Mouse (Mus musculus) lung, postnatal 4 days (tissue): Measurements from ENCODE around the gene Kctd2.

Source experiments
- DNase-seq, 2 experiments: peaks; one replicate each; pipeline ENCODE4 v3.0.0; 2021

Kctd2 gene

DNA sequence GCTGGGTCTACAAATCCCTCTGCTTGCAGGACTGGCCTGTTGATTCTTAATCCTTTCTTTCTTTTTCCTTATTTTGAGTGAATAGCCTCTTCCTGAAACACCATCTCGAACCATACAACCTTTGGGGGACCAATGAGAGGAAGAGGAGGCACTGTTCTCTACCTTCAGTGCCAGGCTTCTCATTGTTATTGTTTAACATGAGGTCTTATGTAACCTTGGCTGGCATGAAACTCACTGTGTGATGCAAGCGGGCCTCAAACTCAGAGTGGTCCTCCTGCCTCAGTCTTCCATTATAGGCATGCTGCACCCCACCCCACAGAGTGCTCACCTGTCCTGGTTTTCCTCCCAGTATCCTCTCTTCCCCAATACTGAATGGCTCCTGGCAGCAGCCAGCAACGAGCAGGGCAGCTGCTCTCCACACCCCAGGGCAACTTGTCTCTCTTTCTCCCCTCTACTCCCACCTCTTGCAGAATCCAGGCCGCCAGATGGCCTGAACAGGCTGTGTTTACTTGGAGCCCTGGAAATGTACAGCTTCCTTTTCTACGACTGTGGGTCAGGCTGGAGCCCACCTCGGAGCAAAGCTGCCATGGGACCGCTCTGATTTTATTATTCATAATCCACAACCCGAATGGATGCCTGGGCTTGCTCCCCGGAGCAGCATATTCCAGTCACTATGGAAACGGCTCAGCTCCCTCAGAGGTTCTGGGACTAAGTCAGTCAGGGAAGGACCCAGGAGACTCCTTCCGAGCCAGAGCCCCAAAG, 19.1 kb upstream of the Kctd2 start:
- no peak for DNase-seq

DNA sequence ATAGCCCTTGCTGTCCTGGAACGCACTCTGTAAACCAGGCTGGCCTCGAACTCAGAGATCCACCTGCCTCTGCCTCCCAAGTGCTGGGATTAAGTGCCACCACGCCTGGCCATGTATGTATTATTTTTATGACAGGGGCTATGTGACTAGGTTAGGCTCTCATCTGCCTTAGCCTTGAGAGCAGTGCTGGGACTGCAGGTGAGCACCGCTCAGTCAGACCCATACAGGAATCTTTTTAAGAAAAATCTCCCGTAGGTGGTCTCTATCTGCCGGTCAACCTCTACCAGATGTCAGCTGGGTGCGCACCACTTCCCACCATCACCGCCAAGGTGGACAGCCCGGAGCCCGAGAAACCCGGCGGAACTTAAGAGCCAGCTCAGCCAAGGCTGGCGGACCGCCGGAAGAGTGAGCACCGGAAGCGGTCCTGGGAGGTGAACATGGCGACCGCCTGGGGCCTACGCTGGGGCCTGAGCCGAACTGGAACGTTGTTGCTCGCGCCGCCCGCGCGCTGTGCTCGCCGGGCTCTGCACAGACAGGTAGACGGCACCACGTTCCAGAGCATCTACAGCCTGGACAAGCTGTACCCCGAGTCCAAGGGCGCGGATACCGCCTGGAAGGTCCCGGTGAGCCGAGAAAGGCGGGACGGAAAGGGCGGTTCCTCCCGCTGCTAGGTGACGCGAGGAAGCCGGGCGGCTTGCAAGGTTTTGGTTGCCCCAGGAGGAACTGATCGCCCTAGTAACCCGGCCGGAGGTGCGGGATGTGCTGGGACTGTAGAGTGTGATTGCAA, 16.4 kb upstream of the Kctd2 start, which contains the start of gene Mrpl58:
Gene Mrpl58, plus strand, starts transcription at position 415 of the 787 bp plus-strand sequence.
- DNase-seq = peak; percentile 90 to 91

- DNase-seq = peak in 1 of 2 experiments; percentile 18
Observed at GRCm38 (mm10) chr11:115405723-115406122, 14.2 kb upstream of the Kctd2 start.

GRCm38 (mm10) chr11:115406858-115407401, 13.0 kb upstream of the Kctd2 start:
- peak in 1 of 2 experiments; percentile 24 for DNase-seq

GRCm38 (mm10) chr11:115408266-115408920, 11.5 kb upstream of the Kctd2 start:
- DNase-seq = peak in 1 of 2 experiments; percentile 34

GRCm38 (mm10) chr11:115409556-115409955, 10.4 kb upstream of the Kctd2 start:
- DNase-seq = no peak

GRCm38 (mm10) chr11:115420336-115421190, 635 bp downstream of the Kctd2 start:
- DNase-seq = peak; percentile 73 to 82

DNA sequence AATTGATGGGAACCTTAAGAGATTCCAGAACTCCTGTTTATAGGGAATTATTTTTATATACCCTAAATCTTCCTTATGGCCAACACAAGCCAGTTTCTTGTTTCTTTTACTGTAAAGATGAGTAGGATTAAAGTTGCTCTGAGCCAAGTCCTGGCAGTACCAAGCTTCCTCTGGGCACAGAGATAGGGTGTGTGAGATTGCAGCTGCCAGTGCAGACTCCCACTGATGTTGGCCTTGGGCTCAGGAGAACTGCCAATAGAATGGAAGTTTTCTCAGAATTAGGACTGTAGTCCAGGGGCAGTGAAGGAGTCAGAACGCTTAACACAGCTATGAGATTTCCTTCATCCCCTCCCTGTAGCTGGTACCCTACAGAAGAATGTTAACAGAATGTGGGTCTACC, 1.4 kb downstream of the Kctd2 start:
- DNase-seq = no peak

- DNase-seq = no peak
Observed at GRCm38 (mm10) chr11:115421972-115422371, 2.0 kb downstream of the Kctd2 start.

DNA sequence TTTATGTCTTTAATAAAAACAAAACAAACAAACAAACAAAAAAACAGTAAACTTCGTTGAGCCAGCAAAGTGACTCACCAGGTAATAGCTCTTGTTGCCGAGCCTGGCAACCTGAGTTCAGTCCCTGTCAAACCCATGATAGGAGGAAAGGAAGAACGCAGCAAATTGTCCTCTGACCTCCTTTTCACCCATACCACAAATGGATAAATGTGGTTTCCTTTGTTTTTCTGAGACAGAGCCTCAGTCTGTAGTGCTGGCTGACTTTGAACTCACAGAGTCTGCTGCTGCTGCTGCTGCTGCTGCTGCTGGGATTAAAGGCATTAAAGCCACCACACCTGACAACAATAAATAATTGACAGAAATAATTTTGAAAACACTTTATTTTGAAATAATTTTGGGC, 3.2 kb downstream of the Kctd2 start:
- no peak for DNase-seq

GRCm38 (mm10) chr11:115424666-115425065, 4.7 kb downstream of the Kctd2 start:
- DNase-seq = no peak

DNA sequence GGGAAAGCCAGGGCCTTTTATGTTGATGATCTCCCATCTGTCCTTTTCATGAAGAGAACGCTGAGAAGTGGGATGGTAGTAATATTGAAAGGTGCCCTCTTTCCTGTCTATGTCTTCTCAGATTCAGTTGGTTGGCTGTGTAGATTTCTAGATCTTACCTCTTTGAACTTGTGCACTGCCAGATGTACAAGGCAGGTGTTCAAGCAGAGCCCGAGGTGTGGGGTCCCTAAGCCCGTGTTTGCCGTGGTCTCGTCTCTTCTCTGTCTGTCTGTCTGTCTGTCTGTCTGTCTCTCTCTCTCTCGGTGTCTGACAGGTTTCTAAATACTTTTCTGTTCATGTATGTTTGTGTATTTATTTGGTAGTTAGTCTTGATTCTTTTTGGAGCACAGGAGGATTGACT, 5.7 kb downstream of the Kctd2 start:
- no peak for DNase-seq

DNA sequence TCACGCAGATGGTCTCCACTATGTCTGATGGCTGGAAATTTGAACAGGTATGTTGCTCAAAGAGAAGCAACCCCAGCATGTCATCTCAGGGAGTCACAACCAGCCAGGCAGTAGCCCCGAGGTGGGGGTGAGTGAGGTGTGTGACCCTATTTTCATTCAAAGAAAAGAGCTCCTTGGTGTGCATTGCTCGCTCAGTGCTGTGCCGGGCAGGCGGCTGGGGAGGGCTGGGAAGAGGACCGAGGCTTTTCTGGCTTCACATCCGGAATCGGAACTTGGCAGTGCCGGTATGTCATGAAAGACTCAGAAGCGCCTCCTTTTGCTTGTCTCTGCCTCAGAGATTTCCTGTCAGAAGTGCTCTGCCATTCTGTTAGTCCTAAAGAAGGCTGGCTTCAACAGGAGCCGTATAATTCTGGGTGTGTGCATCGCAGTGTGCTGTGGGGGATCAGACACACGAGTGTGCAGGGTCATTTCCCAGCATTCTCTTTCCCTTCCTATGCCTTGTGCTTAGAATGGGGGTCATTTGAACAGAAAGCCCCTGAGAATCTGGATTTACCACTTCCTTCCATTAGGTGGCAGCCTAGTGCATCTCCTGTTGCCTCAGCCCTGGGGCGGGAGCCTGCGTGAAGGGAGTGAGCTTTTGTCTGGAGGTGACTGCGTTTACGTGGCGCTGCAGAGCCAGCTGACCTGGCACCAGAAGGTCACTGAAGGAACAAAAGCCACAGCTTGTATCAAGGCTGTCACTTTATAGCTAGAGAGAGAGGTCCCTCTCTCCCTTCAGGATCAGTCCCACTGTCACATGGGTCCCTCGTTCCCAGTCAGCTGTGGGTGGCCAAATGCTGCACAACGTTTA, 7.8 kb downstream of the Kctd2 start:
- DNase-seq = peak; percentile 74 to 81

DNA sequence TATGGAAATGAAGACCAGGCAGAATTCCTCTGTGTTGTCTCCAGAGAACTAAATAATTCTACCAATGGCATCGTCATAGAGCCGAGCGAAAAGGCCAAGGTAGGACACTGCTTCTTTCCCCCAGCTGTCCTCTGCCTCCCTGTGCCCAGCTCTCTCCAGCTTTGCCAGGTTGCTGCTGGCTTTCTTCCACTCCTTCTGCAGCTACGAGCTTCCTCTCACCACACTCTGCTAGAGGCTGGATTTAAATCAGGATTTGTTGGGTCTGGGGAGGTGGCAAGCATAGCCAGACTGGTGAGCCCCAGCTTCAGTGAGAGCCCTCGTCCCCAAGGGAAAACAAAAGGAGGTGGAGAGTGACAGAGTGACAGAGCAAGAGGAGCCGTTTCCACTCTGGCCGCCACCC, 9.4 kb downstream of the Kctd2 start:
- no peak for DNase-seq

GRCm38 (mm10) chr11:115430561-115430960, 10.6 kb downstream of the Kctd2 start:
- no peak for DNase-seq

- no peak for DNase-seq
Observed at GRCm38 (mm10) chr11:115432814-115433213, 12.9 kb downstream of the Kctd2 start.

GRCm38 (mm10) chr11:115433342-115433741, 13.4 kb downstream of the Kctd2 start:
- no peak for DNase-seq

DNA sequence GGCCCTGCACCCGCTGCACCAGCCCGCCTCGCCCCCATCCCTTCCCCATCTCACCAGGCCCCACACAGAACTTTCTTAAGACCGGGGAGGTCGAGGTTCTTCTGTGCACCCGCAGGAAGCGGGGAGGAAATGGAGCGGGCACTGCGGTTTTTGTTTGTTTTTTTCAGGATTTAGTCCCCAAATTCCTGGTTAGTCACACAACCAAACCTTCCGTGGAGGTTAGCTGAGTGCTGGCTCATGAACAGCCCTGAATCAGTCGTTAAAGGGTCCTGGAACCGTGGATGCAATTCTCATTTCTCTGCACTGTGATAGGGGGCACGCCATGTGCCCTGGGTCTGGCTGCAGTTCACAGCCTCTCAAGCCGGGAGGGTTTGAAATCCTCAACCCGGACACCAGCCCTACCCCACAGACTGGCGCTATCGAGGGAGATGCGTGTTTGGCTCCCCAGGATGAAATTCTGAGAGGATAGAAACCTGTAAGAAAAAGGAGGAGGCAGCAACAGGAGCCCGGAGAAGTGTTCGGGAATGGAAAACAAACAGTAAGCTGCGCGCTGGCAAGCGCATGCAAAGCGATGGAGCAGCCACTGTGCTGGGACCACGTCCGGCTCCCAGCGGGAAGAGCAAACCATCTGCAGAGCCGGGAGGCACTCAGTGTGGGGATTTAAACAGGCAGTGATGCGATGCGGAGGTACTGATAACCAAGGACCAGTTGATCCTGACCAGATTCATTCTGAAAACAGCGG, 15.8 kb downstream of the Kctd2 start:
- peak; percentile 17 to 40 for DNase-seq

DNA sequence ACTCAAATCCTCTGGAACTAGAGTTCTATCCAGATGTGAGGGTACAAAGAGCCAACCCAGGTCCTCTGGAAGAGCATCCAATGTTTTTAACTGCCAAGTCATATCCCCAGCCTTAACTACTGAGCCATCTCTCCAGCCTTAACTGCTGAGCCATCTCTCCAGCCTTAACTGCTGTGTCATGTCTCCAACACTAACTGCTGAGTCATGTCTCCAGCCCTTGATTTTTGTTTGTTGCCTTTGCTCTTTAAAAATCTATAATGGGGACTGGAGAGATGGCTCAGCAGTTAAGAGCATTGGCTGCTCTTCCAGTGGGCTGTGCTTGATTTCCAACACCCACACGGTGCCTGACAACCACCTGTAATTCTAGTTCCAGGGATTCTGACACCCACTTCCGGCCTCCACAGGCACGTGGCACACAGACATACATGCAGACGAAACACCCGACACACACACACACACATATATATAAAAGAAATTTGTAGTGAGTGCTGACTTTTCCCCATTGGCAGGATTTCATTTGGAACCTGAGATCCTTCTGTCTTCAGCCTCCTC, 17.7 kb downstream of the Kctd2 start:
- DNase-seq = no peak

GRCm38 (mm10) chr11:115439326-115439725, 19.4 kb downstream of the Kctd2 start:
- no peak for DNase-seq
